8 mouse cellular contexts compared by ENCODE assay signal in the genomic region with DNA sequence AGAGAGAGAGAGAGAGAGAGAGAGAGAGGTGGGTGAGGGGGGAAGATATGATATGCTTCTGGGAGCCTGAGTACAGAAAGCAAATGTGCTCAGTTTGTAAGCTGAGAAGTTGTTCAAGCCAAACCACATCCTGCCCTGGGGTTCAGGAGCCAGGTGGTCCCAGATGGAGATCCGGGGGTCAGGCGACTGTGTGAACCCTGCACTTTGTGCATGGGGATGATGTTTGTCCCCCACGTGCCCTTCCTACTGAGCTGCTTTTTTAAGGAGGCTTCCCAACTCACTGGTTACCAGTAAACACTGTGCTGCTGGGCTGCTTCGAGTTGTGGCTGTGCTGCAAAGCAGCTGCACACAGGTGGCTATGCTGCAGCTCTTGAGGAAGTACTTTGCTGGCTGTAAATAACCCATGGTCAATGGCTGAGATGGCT.
A peak's percentile ranks its signal among the peaks of the same experiment; 100 is the strongest.
DNase-seq lines count a peak whose midpoint lies in the region; ATAC-seq and TF ChIP-seq lines count a peak whose summit lies in the region.

No protein-coding gene starts in this region.

- no peaks in the 10 kb centered on the region for H3K9me3 ChIP-seq in liver, embryonic 11.5 days (ENCODE audit: control insufficient read depth, low read length)

- 0 out of 2 replicates have a peak, but pooled peaks cover 2% of the 10 kb centered on the region for H3K4me1 ChIP-seq in liver, embryonic 11.5 days (replicated peaks; ENCODE audit: control insufficient read depth, insufficient read depth, low read length)
- H3K4me1 ChIP-seq in thymus, adult 2 months (replicated peaks; ENCODE audit: control insufficient read depth, insufficient read depth, low read length) = peaks cover 10% of the 10 kb centered on the region

- 0 out of 2 replicates have a peak, but pooled peaks have one; percentile 18 for ATAC-seq in liver, embryonic 11.5 days (replicated peaks; ENCODE audit: low FRiP score)

- H3K27me3 ChIP-seq in liver, embryonic 11.5 days (replicated peaks; ENCODE audit: control insufficient read depth, insufficient read depth, low read length) = no peaks in the 10 kb centered on the region; the same call in 1 of the 2 replicates
- H3K27me3 ChIP-seq in thymus, adult 2 months (ENCODE audit: control insufficient read depth, insufficient read depth, low read length) = no peaks in the 10 kb centered on the region

- no peak overlapping the region for H3K9ac ChIP-seq in liver, embryonic 11.5 days (ENCODE audit: low read depth, low read length)

- 25% methylated on average over 4 of the region's 4 CpGs for WGBS in liver, embryonic 11.5 days
- WGBS in thymus, adult 2 months = 7% methylated on average over 4 of the region's 4 CpGs

- no peak for TF ChIP-seq POLR2A in thymus, adult 2 months (IDR thresholded peaks at IDR 0.05; ENCODE audit: control insufficient read depth, extremely low read depth, insufficient read depth, low read length, poor library complexity)

- no peaks in the 10 kb centered on the region for H3K36me3 ChIP-seq in liver, embryonic 11.5 days (ENCODE audit: control insufficient read depth, insufficient read depth, low read length)
- no peaks in the 10 kb centered on the region for H3K36me3 ChIP-seq in thymus, adult 2 months (ENCODE audit: control insufficient read depth, insufficient read depth, low read length)

- H3K4me2 ChIP-seq in liver, embryonic 11.5 days = no peak overlapping the region; the same call in 1 of the 2 replicates

- no peak overlapping the region for H3K27ac ChIP-seq in liver, embryonic 11.5 days (ENCODE audit: low read depth, low read length)
- H3K27ac ChIP-seq in thymus, adult 2 months (ENCODE audit: control insufficient read depth, insufficient read depth, low read length) = peak overlapping the region; percentile 94
- no peak overlapping the region for H3K27ac ChIP-seq in gastrocnemius, adult 2 months

- DNase-seq in liver, embryonic 11.5 days (ENCODE audit: low spot score) = no peak
- no peak for DNase-seq in liver
- peak; percentile 11 for DNase-seq in heart, adult 8-10 months (ENCODE audit: low spot score)
- DNase-seq in kidney, postnatal 25 days = peak; percentile 26 to 57
- DNase-seq in thymus, adult 2 months = peak; percentile 74
- no peak for DNase-seq in testis, postnatal 14 days (ENCODE audit: low spot score)
- no peak for DNase-seq in gastrocnemius, adult 2 months
- DNase-seq in gastrocnemius, adult 8-10 months (ENCODE audit: low spot score in 2 of 2) = no peak

- intact Hi-C loops in gastrocnemius, adult 2 months (cut with DNase I) = no loop called here

- TF ChIP-seq CTCF in thymus, adult 2 months (IDR thresholded peaks at IDR 0.05; ENCODE audit: borderline replicate concordance, control insufficient read depth, extremely low read depth, insufficient read depth, low read length, poor library complexity) = no peak
- TF ChIP-seq CTCF in gastrocnemius, adult 2 months (IDR thresholded peaks at IDR 0.05) = no peak

- no peak overlapping the region for H3K4me3 ChIP-seq in liver, embryonic 11.5 days (ENCODE audit: low read depth, low read length)
- H3K4me3 ChIP-seq in thymus, adult 2 months (ENCODE audit: control insufficient read depth, insufficient read depth, low read length) = peak overlapping the region; percentile 32
- H3K4me3 ChIP-seq in gastrocnemius, adult 2 months = no peak overlapping the region

Comparison
In these comparisons a context has a peak if more than half of its experiments do, and no peak if none do; other contexts are left out.
1. DNase-seq: peak in heart, adult 8-10 months (single experiment), kidney, postnatal 25 days (2 of 2) and thymus, adult 2 months (single experiment); none in liver, embryonic 11.5 days (single experiment), liver (single experiment), testis, postnatal 14 days (single experiment), gastrocnemius, adult 2 months (single experiment) and gastrocnemius, adult 8-10 months (0 of 2).